Comparison of ENCODE assay signal across 22 mouse cellular contexts in the genomic region with DNA sequence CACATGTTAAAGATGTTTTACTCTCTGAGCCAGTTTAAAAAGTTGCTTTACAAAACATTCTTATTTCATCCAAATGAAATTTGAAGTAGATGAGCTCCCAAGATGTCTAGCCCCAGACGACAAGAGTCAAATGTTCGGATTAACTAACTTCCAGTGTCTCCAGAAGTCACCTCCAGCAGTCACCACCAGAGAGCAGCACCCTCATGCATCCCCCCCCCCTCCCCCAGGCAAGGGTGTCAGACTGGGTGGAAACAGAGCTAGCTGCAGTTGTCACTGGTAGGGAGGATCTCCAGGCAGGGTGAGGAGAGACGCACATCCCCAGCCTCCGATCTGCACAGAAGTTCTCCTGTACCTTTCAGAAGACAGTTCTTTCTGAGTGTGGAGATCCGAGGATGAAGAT. TPM values are rescaled to one million over a fixed set of nuclear protein-coding genes. Genes with fewer than 3 reads are reported as not detected.
DNase-seq lines count a peak whose midpoint lies in the region; ATAC-seq and TF ChIP-seq lines count a peak whose summit lies in the region.
"Had no signal": no experiment of that assay in that cellular context is flagged by ENCODE, and none has a peak within 500 bp of the region (broad histone marks: within the 10 kb centered on the region; RNA-seq: fewer than 3 reads in every experiment).

No protein-coding gene starts in this region.

- peak; percentile 7; the same call in 1 of the 2 replicates for TF ChIP-seq RAD21 in CH12.LX (IDR thresholded peaks at IDR 0.05; ENCODE audit: low read depth, low read length)

- H3K4me2 ChIP-seq in CH12.LX (ENCODE audit: insufficient read depth, low read depth, poor library complexity, severe bottlenecking) = no peak overlapping the region
- no peak overlapping the region for H3K4me2 ChIP-seq in forebrain, embryonic 14.5 days (ENCODE audit: low read length)
- H3K4me2 ChIP-seq: embryonic facial prominence, embryonic 13.5 days; midbrain, embryonic 11.5 days had no signal

- no peaks in the 10 kb centered on the region for H3K9me3 ChIP-seq in CH12.LX (replicated peaks; ENCODE audit: low read length)
- H3K9me3 ChIP-seq in forebrain, embryonic 14.5 days (replicated peaks; ENCODE audit: control insufficient read depth, low read length) = no peaks in the 10 kb centered on the region
- H3K9me3 ChIP-seq: embryonic facial prominence, embryonic 13.5 days; G1E had no signal

- TF ChIP-seq CTCF in layer of hippocampus, adult 2 months (conservative IDR thresholded peaks at IDR 0.05) = peak; percentile 58
- peak in 1 of 2 experiments; percentile 52; a peak in 2 of 4 replicates for TF ChIP-seq CTCF in CH12.LX (conservative IDR thresholded peaks at IDR 0.05 in 1 of 2, IDR thresholded peaks at IDR 0.05 in 1 of 2; ENCODE audit: low read depth in 2 of 2, low read length in 2 of 2)
- peak; percentile 30; the same call in 1 of the 2 replicates for TF ChIP-seq CTCF in brain, embryonic 14.5 days (IDR thresholded peaks at IDR 0.05; ENCODE audit: borderline replicate concordance, extremely low read depth, insufficient read depth, insufficient read length)

- H3K4me1 ChIP-seq in CH12.LX (ENCODE audit: control insufficient read depth in 1 of 2, insufficient read depth in 2 of 2) = peaks cover 5 to 28% of the 10 kb centered on the region in 2 experiments; a peak in 3 of 4 replicates
- H3K4me1 ChIP-seq in forebrain, embryonic 14.5 days (ENCODE audit: control insufficient read depth, insufficient read depth, low read length) = no peaks in the 10 kb centered on the region
- H3K4me1 ChIP-seq: embryonic facial prominence, embryonic 13.5 days had no signal

- 89% methylated on average over 5 of the region's 5 CpGs for WGBS in forebrain, embryonic 14.5 days

- H3K27ac ChIP-seq in layer of hippocampus, adult 2 months = no peak overlapping the region
- no peak overlapping the region for H3K27ac ChIP-seq in CH12.LX (ENCODE audit: insufficient read depth, low read depth)
- no peak overlapping the region for H3K27ac ChIP-seq in forebrain, embryonic 14.5 days (ENCODE audit: low read depth, low read length)
- H3K27ac ChIP-seq: embryonic facial prominence, embryonic 13.5 days had no signal

- dilution Hi-C loops in CH12.LX (cut with MboI; ENCODE audit: extremely low pct_ligation_motif_present, extremely low pct_unique_long_range_greater_than_20kb, low sequenced_read_pairs) = no loop called here

- H3K27me3 ChIP-seq in CH12.LX (replicated peaks) = no peaks in the 10 kb centered on the region
- no peaks in the 10 kb centered on the region for H3K27me3 ChIP-seq in forebrain, embryonic 14.5 days (replicated peaks; ENCODE audit: control insufficient read depth, insufficient read depth, low read length)
- H3K27me3 ChIP-seq: embryonic facial prominence, embryonic 13.5 days had no signal

- in situ Hi-C loops in CH12.LX (cut with MboI; ENCODE audit: low pct_ligation_motif_present, low pct_unique_long_range_greater_than_20kb, low sequenced_read_pairs) = no loop called here

- H3K4me3 ChIP-seq in layer of hippocampus, adult 2 months = no peak overlapping the region
- no peak overlapping the region for H3K4me3 ChIP-seq in CH12.LX (replicated peaks in 1 of 3; ENCODE audit: low read depth in 2 of 3, low read length in 2 of 3, poor library complexity in 1 of 3)
- H3K4me3 ChIP-seq in forebrain, embryonic 14.5 days (ENCODE audit: low read depth, low read length) = no peak overlapping the region
- H3K4me3 ChIP-seq: embryonic facial prominence, embryonic 13.5 days had no signal

- no peak for TF ChIP-seq POLR2A in CH12.LX (IDR thresholded peaks at IDR 0.05; ENCODE audit: low read depth, low read length)
- no peak for TF ChIP-seq POLR2A in brain, embryonic 14.5 days (IDR thresholded peaks at IDR 0.05; ENCODE audit: borderline replicate concordance, extremely low read depth, insufficient read depth, insufficient read length, poor library complexity, severe bottlenecking)

- no peaks in the 10 kb centered on the region for H3K79me2 ChIP-seq in CH12.LX (replicated peaks; ENCODE audit: control insufficient read depth, extremely low read depth, insufficient read depth, poor library complexity, severe bottlenecking)

- peaks cover 0 to 35% of the 10 kb centered on the region in 2 experiments for H3K36me3 ChIP-seq in CH12.LX (replicated peaks in 1 of 2; ENCODE audit: control insufficient read depth in 1 of 2, insufficient read depth in 1 of 2, low read length in 1 of 2)
- H3K36me3 ChIP-seq in forebrain, embryonic 14.5 days (ENCODE audit: control insufficient read depth, insufficient read depth, low read length) = no peaks in the 10 kb centered on the region
- H3K36me3 ChIP-seq: embryonic facial prominence, embryonic 13.5 days had no signal

- no peak overlapping the region for H3K9ac ChIP-seq in CH12.LX (ENCODE audit: insufficient read depth, low read depth)
- H3K9ac ChIP-seq in forebrain, embryonic 14.5 days (ENCODE audit: low read length) = no peak overlapping the region
- H3K9ac ChIP-seq: embryonic facial prominence, embryonic 13.5 days had no signal

- no peak for DNase-seq in frontal cortex, postnatal 14 days (ENCODE audit: low spot score in 2 of 2)
- DNase-seq in layer of hippocampus, adult 2 months (ENCODE audit: low spot score in 2 of 2) = no peak
- no peak for DNase-seq in layer of hippocampus, postnatal 14 days (ENCODE audit: low spot score in 2 of 2)
- DNase-seq in CH12.LX (ENCODE audit: extremely low read depth) = no peak
- no peak for DNase-seq in brain, embryonic 14.5 days (ENCODE audit: low read depth)
- no peak for DNase-seq in forebrain, embryonic 14.5 days (ENCODE audit: low spot score)
- no peak for DNase-seq in gastrocnemius, adult 8-10 months (ENCODE audit: low spot score in 2 of 2)
- DNase-seq: cerebellum, adult 11 months; heart, adult 18-20 months; heart, postnatal 14 days; kidney, postnatal 14 days; layer of hippocampus, adult 9-11 months; lung, postnatal 14 days; right cerebral cortex, postnatal 14 days; thymus, postnatal 4 days had no signal

- ATAC-seq in frontal cortex, adult (ENCODE audit: low TSS enrichment) = peak; percentile 90
- ATAC-seq in forebrain, embryonic 14.5 days = no peak
- ATAC-seq: activated CD4-positive, CD25-positive, alpha-beta regulatory T cell, adult 4 months had no signal

- no peak for TF ChIP-seq EP300 in CH12.LX (IDR thresholded peaks at IDR 0.05; ENCODE audit: low read length)

TF ChIP-seq in CH12.LX, 34 proteins besides CTCF, POLR2A, EP300 and RAD21:
- no peak for TF ChIP-seq MEF2A (IDR thresholded peaks at IDR 0.05; ENCODE audit: borderline replicate concordance, low read depth, low read length)
- peak; percentile 54 for TF ChIP-seq SMC3 (IDR thresholded peaks at IDR 0.05; ENCODE audit: low read depth, low read length)

RNA-seq across cellular contexts. Expression of gene Depdc1b, which starts 37.6 kb away (rescaled TPM):
- under 1 TPM; 0.33 to 0.34 TPM for total RNA-seq in layer of hippocampus, adult 2 months (2021)
- total RNA-seq in layer of hippocampus, postnatal 14 days (2021) = 1 to 10 TPM; 1.8 TPM
- total RNA-seq in CH12.LX (2012; rRNA removed) = 11.1 and 12.8 TPM in 2 replicates
- 16.3 and 17.8 TPM in 2 replicates for total RNA-seq in CH12.LX (2014; rRNA removed)
- 13.8 and 15.7 TPM in 2 replicates for polyA plus RNA-seq in CH12.LX (2012; ENCODE audit: insufficient read length, low read depth)
- 4.3 and 7.1 TPM in 2 replicates for polyA plus RNA-seq in brain, embryonic 14.5 days (2012; rRNA removed)
- polyA plus RNA-seq in forebrain, embryonic 14.5 days (2014; fragmentation: Nextera tagmentation; extraction: Ambion mirVana) = 4.5 and 6.8 TPM in 2 replicates
- total RNA-seq in gastrocnemius, adult 8-10 months (2022) = not detected
- total RNA-seq: gastrocnemius, adult 18-20 months had no signal
- polyA plus RNA-seq: liver, adult 2 months had no signal

Comparison
In these comparisons a context has a peak if more than half of its experiments do, and no peak if none do; other contexts are left out.
1. RNA of gene Depdc1b, which starts 37.6 kb away (total RNA-seq): 11.1 to 17.8 TPM in CH12.LX; 1.8 TPM in layer of hippocampus, postnatal 14 days, 0.33 to 0.34 TPM in layer of hippocampus, adult 2 months and not detected in gastrocnemius, adult 8-10 months; every median in the first group is over 4 times any median in the second.